Mouse (Mus musculus) CH12.LX (cell line): ENCODE measurements around the gene Zkscan5. TPM values are rescaled to one million over a fixed set of nuclear protein-coding genes. Genes with fewer than 3 reads are reported as not detected.

Source experiments
- DNase-seq: peaks from one replicate; pipeline ENCODE4 v3.0.0-alpha.2; 2013; ENCODE audit errors: extremely low read depth
- H3K27ac ChIP-seq: 2 replicates; pipeline ENCODE4 v1.5.1; 2012; ENCODE audit warnings: low read depth, mild to moderate bottlenecking, control low read depth, moderate library complexity; ENCODE audit not compliant: insufficient read depth
- H3K27me3 ChIP-seq: replicated peaks from 2 replicates; pipeline ENCODE3; 2012; ENCODE audit warnings: inconsistent platforms
- H3K36me3 ChIP-seq, 2 experiments: replicated peaks in 1 of 2; 2 replicates each; pipeline versions ENCODE3 to v1.6.1; 2012; ENCODE audit warnings: inconsistent platforms in 1 of 2, low read length in 1 of 2, mild to moderate bottlenecking in 1 of 2, mixed read lengths in 1 of 2, moderate library complexity in 1 of 2; ENCODE audit not compliant: control insufficient read depth in 1 of 2, insufficient read depth in 1 of 2
- H3K4me1 ChIP-seq, 2 experiments: 2 replicates each; pipeline ENCODE4 v1.6.1; 2012; ENCODE audit warnings: inconsistent platforms in 1 of 2, moderate library complexity in 1 of 2; ENCODE audit not compliant: insufficient read depth in 2 of 2, control insufficient read depth in 1 of 2
- H3K4me2 ChIP-seq: 2 replicates; pipeline ENCODE4 v1.6.1; 2012; ENCODE audit warnings: low read depth, mild to moderate bottlenecking, control low read depth; ENCODE audit not compliant: poor library complexity, insufficient read depth, severe bottlenecking
- H3K4me3 ChIP-seq, 3 experiments: fragments of 150-350 bp in 1 of 3; sonication (generic) in 1 of 3; replicated peaks in 1 of 3; 2 replicates each; pipeline versions ENCODE3 to v1.5.1; 2011 to 2012; ENCODE audit warnings: low read depth in 2 of 3, low read length in 2 of 3, mild to moderate bottlenecking in 2 of 3, moderate library complexity in 2 of 3, control low read depth in 1 of 3, improper control_type of control experiment in 1 of 3, inconsistent platforms in 1 of 3, mixed read lengths in 1 of 3; ENCODE audit not compliant: poor library complexity in 1 of 3
- H3K79me2 ChIP-seq: replicated peaks from 2 replicates; pipeline ENCODE4 v1.6.1; 2012; ENCODE audit warnings: mild to moderate bottlenecking, moderate library complexity; ENCODE audit not compliant: control insufficient read depth, poor library complexity, insufficient read depth, severe bottlenecking; ENCODE audit errors: extremely low read depth
- H3K9ac ChIP-seq: 2 replicates; pipeline ENCODE4 v1.6.1; 2012; ENCODE audit warnings: low read depth, mild to moderate bottlenecking, control low read depth, moderate library complexity; ENCODE audit not compliant: insufficient read depth
- H3K9me3 ChIP-seq: replicated peaks from 2 replicates; pipeline ENCODE3; 2012; ENCODE audit warnings: low read length, inconsistent platforms, mixed read lengths
- CHD1 ChIP-seq: IDR thresholded peaks from 2 replicates; pipeline ENCODE4 v1.6.1; 2012; ENCODE audit warnings: low read depth, low read length, improper control_type of control experiment, inconsistent platforms
- E2F4 ChIP-seq: IDR thresholded peaks from 2 replicates; pipeline ENCODE4 v1.6.1; 2011; ENCODE audit warnings: low read depth, low read length, improper control_type of control experiment; ENCODE audit not compliant: insufficient replicate concordance
- ELF1 ChIP-seq: IDR thresholded peaks from 2 replicates; pipeline ENCODE4 v1.6.1; 2014; ENCODE audit warnings: low read depth, mild to moderate bottlenecking, inconsistent platforms, low read length, improper control_type of control experiment
- ETS1 ChIP-seq: conservative IDR thresholded peaks from 2 replicates; pipeline ENCODE4 v1.6.1; 2012; ENCODE audit warnings: low read depth, mild to moderate bottlenecking, inconsistent platforms, low read length, improper control_type of control experiment, moderate library complexity
- IRF4 ChIP-seq: IDR thresholded peaks from 2 replicates; pipeline ENCODE4 v1.6.1; 2014; ENCODE audit warnings: low read depth, mild to moderate bottlenecking, inconsistent platforms, low read length, improper control_type of control experiment
- JUN ChIP-seq: IDR thresholded peaks from 2 replicates; pipeline ENCODE4 v1.6.1; 2011; ENCODE audit warnings: low read depth, mild to moderate bottlenecking, low read length, improper control_type of control experiment, moderate library complexity; ENCODE audit not compliant: insufficient read depth
- JUND ChIP-seq: conservative IDR thresholded peaks from 2 replicates; pipeline ENCODE4 v1.6.1; 2011; ENCODE audit warnings: low read depth, low read length, improper control_type of control experiment
- KAT2A ChIP-seq: IDR thresholded peaks from 2 replicates; pipeline ENCODE4 v1.6.1; 2012; ENCODE audit warnings: low read length, improper control_type of control experiment, inconsistent platforms; ENCODE audit not compliant: insufficient replicate concordance
- MEF2A ChIP-seq: IDR thresholded peaks from 2 replicates; pipeline ENCODE4 v1.6.1; 2014; ENCODE audit warnings: low read depth, mild to moderate bottlenecking, inconsistent platforms, low read length, improper control_type of control experiment, borderline replicate concordance
- MXI1 ChIP-seq: IDR thresholded peaks from 2 replicates; pipeline ENCODE4 v1.6.1; 2011; ENCODE audit warnings: mild to moderate bottlenecking, low read depth, low read length, improper control_type of control experiment
- POLR2AphosphoS2 ChIP-seq: IDR thresholded peaks from 2 replicates; pipeline ENCODE4 v1.6.1; 2011; ENCODE audit warnings: low read depth, low read length, improper control_type of control experiment
- RCOR1 ChIP-seq: conservative IDR thresholded peaks from 2 replicates; pipeline ENCODE4 v1.6.1; 2012; ENCODE audit warnings: low read depth, mild to moderate bottlenecking, inconsistent platforms, low read length, improper control_type of control experiment
- SMC3 ChIP-seq: IDR thresholded peaks from 2 replicates; pipeline ENCODE4 v1.6.1; 2011; ENCODE audit warnings: low read depth, low read length, improper control_type of control experiment
- TCF12 ChIP-seq: IDR thresholded peaks from 2 replicates; pipeline ENCODE4 v1.6.1; 2014; ENCODE audit warnings: low read depth, mild to moderate bottlenecking, inconsistent platforms, low read length, improper control_type of control experiment
- USF1 ChIP-seq: IDR thresholded peaks from 2 replicates; pipeline ENCODE4 v1.6.1; 2014; ENCODE audit warnings: low read depth, mild to moderate bottlenecking, inconsistent platforms, low read length, improper control_type of control experiment
- ZC3H11A ChIP-seq: IDR thresholded peaks from 2 replicates; pipeline ENCODE4 v1.6.1; 2012; ENCODE audit warnings: low read depth, mild to moderate bottlenecking, inconsistent platforms, low read length, improper control_type of control experiment
- ZKSCAN1 ChIP-seq: IDR thresholded peaks from 2 replicates; pipeline ENCODE4 v1.6.1; 2012; ENCODE audit warnings: low read depth, inconsistent platforms, low read length, improper control_type of control experiment, borderline replicate concordance
- dilution Hi-C: fragments of 300-500 bp; cut with MboI; formaldehyde crosslinking; loops from 2 replicates; pipeline ENCODE4 v1.14.3; 2020; ENCODE audit warnings: low sequenced_read_pairs; ENCODE audit not compliant: extremely low pct_unique_long_range_greater_than_20kb, extremely low pct_ligation_motif_present
- in situ Hi-C: fragments of 300-500 bp; cut with MboI; formaldehyde crosslinking; loops from 3 replicates; pipeline ENCODE4 v1.14.3; 2019; ENCODE audit warnings: low sequenced_read_pairs, low pct_ligation_motif_present, low pct_unique_long_range_greater_than_20kb, mixed read lengths
- polyA plus RNA-seq: library from polyadenylated mRNA; unstranded; fragments of >175 nt; gene quantifications from 2 replicates; pipeline ENCODE4 v1.2.1, GENCODE M21; 2012; ENCODE audit warnings: low read depth; ENCODE audit not compliant: insufficient read length
- total RNA-seq, 2 experiments: library from RNA; depleted of rRNA; stranded (reverse); fragments of 300-350 nt in 1 of 2; fragments of >200 nt in 1 of 2; gene quantifications; 2 replicates each; pipeline ENCODE4 v1.2.3; 2012 to 2014

Gene Zkscan5
- total and polyA plus RNA-seq, 3 experiments, result 5.0 to 5.6 (median 5.3) TPM

GRCm38 (mm10) chr5:145212216-145212615, 7.9 kb downstream of the Zkscan5 start:
- dilution Hi-C loops, result no loop called here
- no peak for DNase-seq

GRCm38 (mm10) chr5:145213505-145213904, 9.1 kb downstream of the Zkscan5 start:
- no peaks in the 10 kb centered on the region for H3K9me3 ChIP-seq
- no peaks in the 10 kb centered on the region for H3K79me2 ChIP-seq
- TF ChIP-seq MEF2A, result no peak
- TF ChIP-seq TCF12, result no peak
- no peak for TF ChIP-seq SMC3
- TF ChIP-seq RCOR1, result no peak
- no peak for TF ChIP-seq IRF4
- no peak for TF ChIP-seq ZC3H11A
- H3K4me1 ChIP-seq, result no peaks in the 10 kb centered on the region
- in situ Hi-C loops, result no loop called here
- no peak overlapping the region for H3K4me2 ChIP-seq
- DNase-seq, result no peak
- no peak overlapping the region for H3K4me3 ChIP-seq
- H3K27me3 ChIP-seq, result no peaks in the 10 kb centered on the region
- no peak overlapping the region for H3K27ac ChIP-seq
- no peak overlapping the region for H3K9ac ChIP-seq
- dilution Hi-C loops, result no loop called here
- H3K36me3 ChIP-seq, result peaks cover 31 to 65% of the 10 kb centered on the region in 2 experiments

More at GRCm38 (mm10) chr5:145212216-145212615, 7.9 kb downstream of the Zkscan5 start:
- H3K27ac ChIP-seq, result no peak overlapping the region
- in situ Hi-C loops, result no loop called here
- no peaks in the 10 kb centered on the region for H3K27me3 ChIP-seq
- peaks cover 31 to 68% of the 10 kb centered on the region in 2 experiments for H3K36me3 ChIP-seq
- H3K79me2 ChIP-seq, result no peaks in the 10 kb centered on the region
- no peaks in the 10 kb centered on the region for H3K4me1 ChIP-seq
- no peak overlapping the region for H3K4me2 ChIP-seq
- no peaks in the 10 kb centered on the region for H3K9me3 ChIP-seq
- H3K4me3 ChIP-seq, result no peak overlapping the region
- H3K9ac ChIP-seq, result no peak overlapping the region
- TF ChIP-seq KAT2A, result no peak
- TF ChIP-seq JUND, result no peak
- no peak for TF ChIP-seq USF1
- no peak for TF ChIP-seq ETS1
- TF ChIP-seq RCOR1, result no peak
- no peak for TF ChIP-seq ZKSCAN1
- no peak for TF ChIP-seq MXI1
- no peak for TF ChIP-seq CHD1
- no peak for TF ChIP-seq TCF12
- no peak for TF ChIP-seq E2F4
- no peak for TF ChIP-seq ELF1
- TF ChIP-seq JUN, result no peak
- TF ChIP-seq POLR2AphosphoS2, result no peak
